Mouse (Mus musculus): ENCODE measurements at regions not wholly inside any gene's neighbourhood (a gene's known extent, or its start where the extent isn't known, plus 50 kb on each side); places are given as distances from the start of the nearest gene placed in this dataset.

DNA sequence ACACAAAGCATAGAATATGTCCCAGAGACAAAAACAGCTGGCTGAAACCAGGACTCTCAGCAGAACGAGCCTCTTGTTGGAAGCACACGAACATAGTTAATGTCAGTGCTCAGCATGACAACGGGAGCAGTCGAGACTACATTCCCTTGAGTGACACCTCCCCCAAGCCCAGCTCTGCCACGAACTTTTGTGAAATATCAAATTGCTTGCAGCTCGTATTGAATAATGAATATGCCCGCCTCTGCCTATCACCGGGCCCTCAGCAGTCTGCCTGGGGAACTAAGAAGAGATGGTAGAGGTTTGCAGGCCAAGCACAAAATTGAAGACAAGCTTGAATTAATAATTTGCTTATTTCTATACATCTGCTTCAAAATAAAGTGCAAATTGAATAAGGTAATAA is 177.2 kb upstream of the Hnrnpa3 start:
- in situ Hi-C loops (cut with MboI; ENCODE audit: low pct_unique_long_range_greater_than_20kb in 1 of 2, low sequenced_read_pairs in 2 of 2, unreplicated experiment in 1 of 2): no loop called here

DNA sequence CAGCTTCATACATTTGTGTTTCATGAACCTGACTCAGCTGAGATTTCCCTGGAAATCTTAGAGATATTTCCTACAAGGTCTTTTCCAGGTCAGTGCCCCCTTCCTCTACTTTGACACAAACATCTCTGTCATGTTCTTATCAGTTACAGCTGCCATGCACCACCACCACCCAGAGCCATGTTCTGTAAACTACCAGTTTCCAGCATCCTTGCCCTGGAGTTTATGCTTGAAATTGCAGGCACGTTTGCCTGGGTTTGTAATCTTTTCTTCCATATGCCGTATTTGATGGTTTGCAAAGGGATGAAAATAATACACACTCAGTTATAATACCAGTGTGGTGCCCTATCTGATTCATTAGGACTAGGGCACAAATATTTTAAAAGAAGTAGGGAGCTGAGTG is 176.6 kb upstream of the Hnrnpa3 start:
- in situ Hi-C loops (cut with MboI; ENCODE audit: low pct_unique_long_range_greater_than_20kb in 1 of 2, low sequenced_read_pairs in 2 of 2, unreplicated experiment in 1 of 2): no loop called here

- in situ Hi-C loops (cut with MboI; ENCODE audit: low pct_unique_long_range_greater_than_20kb in 1 of 2, low sequenced_read_pairs in 2 of 2, unreplicated experiment in 1 of 2): no loop called here
Measured at GRCm38 (mm10) chr2:75484951-75485350, 174.1 kb upstream of the Hnrnpa3 start.

GRCm38 (mm10) chr2:75491150-75491549 is 167.9 kb upstream of the Hnrnpa3 start:
- in situ Hi-C loops (cut with MboI; ENCODE audit: low pct_unique_long_range_greater_than_20kb in 1 of 2, low sequenced_read_pairs in 2 of 2, unreplicated experiment in 1 of 2): no loop called here

DNA sequence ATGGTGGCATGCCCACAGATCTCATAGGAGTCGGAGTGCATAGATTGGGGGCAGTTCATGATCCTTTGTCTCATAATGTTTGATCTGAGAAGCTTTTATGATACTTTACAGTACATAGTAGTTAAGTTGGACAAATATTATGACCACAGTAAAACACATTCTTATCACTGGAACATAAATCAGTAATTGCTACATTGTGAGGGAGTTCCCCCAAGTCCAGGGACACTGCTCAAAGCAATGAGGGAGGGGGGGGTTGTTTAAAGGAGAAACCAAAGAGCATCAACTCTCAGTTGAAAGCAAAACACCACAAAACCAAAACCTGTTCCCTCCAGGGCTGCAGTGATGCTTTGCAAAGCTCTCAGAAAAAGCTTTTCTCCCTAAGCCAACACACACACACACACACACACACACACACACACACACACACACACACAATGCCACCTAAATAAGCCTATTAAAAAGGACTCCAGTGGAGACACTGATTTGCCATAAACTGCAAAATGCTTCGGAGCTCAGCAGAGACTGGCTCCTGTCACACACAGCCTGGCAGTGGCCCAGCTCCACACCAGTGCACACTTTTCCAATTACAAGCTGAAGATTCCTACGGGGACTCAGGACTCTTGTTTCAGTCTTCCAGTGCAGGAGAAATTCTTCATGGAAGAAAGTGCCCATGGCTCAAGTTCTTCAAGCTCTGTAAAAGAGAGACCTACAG is 167.1 kb upstream of the Hnrnpa3 start:
- in situ Hi-C loops (cut with MboI; ENCODE audit: low pct_unique_long_range_greater_than_20kb in 1 of 2, low sequenced_read_pairs in 2 of 2, unreplicated experiment in 1 of 2): no loop called here

DNA sequence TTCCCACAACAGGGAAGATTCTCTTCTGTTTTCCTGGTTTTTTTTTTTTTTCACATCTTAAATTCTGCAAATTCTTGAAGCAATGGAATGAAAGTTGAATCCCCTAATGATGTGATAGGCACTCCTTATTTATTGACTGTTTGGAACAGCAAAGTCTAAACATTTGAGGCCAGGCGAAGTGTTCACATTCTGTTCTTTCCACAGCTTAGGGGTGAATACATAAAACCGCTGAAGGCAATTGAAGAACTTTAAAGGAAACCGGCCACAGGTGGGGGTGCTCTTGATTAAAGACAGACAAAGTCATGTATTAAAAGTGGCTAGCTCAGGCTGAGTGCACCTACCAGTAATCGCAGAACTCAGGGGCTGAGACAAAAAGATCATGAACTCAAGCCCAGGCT is 166.6 kb upstream of the Hnrnpa3 start:
- in situ Hi-C loops (cut with MboI; ENCODE audit: low pct_unique_long_range_greater_than_20kb in 1 of 2, low sequenced_read_pairs in 2 of 2, unreplicated experiment in 1 of 2): no loop called here

DNA sequence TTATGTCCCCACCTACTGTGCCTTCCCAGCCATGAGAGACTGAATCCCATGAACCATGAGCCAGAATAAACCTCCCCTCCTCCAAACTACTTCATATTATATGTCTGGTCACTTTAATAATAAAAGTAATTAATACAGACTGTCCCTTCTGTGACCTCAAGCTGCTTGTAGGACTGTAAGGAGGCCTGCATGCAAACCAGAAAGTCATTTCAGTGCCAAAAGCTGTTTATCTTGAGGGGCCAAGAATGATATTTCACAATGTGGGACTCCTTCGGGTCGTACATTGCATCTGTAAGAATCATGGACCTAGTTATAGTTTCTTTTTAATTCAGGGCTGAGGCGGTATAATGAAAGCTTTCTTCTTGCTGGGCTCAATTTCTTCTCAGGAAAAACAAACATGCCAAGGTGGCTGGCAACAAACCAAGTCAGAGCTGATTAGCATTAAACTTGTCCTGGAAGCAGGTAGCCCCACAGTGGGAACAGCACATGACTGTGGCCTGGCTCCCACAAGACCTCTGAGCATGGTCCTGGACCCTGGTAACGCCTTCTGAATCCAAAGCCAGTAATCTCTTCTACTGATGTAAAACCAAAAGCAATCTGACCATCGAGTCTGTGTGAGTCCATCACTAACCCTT is 162.3 kb upstream of the Hnrnpa3 start:
- in situ Hi-C loops (cut with MboI; ENCODE audit: low pct_unique_long_range_greater_than_20kb in 1 of 2, low sequenced_read_pairs in 2 of 2, unreplicated experiment in 1 of 2): no loop called here

GRCm38 (mm10) chr2:75510223-75510622 is 148.8 kb upstream of the Hnrnpa3 start:
- in situ Hi-C loops (cut with MboI; ENCODE audit: low pct_unique_long_range_greater_than_20kb in 1 of 2, low sequenced_read_pairs in 2 of 2, unreplicated experiment in 1 of 2): no loop called here

DNA sequence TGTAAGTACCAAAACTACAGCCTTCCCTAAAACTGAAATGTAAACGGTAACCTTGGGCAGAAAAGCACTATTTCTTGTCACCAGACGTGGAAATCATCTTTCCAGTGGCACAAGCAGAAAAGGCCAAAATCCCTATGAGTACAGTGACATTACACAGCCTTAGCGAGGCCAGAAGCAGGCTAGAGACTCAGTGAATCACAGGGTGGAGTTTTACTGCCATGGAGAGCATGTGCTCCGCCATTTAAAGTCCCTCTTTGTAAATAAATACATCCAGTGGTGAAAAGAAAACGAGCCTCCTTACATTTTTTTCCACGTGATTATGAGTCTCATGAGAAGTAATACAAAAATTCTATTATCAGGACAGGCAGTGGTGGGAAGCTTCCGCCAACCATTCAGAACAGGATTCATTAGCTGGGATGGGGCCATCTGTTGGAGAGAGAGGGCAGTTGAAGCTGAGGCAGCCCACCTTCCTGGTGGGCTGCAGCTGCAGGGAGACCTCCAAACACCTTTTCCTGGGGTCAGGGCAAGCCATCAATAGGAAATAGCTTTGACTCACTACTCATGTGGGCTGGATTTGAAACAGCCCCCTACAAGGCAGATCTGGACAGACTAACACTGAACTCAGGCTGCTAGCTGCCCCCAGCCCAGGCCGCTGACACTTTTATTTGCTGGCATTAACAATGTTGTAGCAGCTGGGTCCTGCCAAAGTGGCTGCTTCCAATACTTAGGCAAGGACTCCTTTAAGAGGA is 146.5 kb upstream of the Hnrnpa3 start:
- in situ Hi-C loops (cut with MboI; ENCODE audit: low pct_unique_long_range_greater_than_20kb in 1 of 2, low sequenced_read_pairs in 2 of 2, unreplicated experiment in 1 of 2): no loop called here

DNA sequence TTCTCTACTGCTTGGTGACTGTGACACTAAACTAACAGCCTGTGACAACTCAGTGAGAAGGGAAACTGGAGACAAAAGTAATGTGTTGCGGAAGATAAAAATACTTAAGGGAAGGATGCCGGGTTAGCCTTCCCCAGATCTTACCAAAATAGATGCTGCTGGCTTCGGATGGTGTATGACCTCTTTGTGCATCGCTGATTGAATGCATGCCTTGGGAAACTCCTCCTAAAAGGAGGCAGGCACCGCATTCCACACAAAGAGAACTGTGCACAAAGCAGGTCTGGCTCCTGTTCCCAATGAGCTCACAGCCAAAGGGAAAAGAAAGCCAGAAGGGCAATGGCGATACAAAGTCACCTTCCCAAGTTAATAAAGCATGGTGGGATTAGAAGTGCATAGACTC is 144.9 kb upstream of the Hnrnpa3 start:
- in situ Hi-C loops (cut with MboI; ENCODE audit: low pct_unique_long_range_greater_than_20kb in 1 of 2, low sequenced_read_pairs in 2 of 2, unreplicated experiment in 1 of 2): no loop called here

DNA sequence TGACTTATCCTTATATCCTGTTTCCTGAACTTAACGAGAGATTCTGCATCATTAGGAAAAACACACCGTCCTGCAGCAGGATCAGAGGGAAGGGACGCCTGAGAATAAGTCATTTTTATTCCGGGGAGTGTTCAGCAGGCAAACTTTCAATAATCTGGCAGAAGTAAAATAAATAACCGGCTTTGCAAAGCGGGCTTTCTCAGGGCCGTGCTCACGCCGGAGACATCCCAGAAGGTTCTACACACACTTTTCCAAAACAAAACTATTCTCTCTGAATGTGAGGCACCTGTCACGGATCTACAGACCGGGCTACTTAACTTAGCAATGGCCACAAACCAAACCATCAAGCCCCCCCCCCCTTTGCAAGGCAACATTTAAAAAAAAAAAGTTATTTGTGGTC is 142.8 kb upstream of the Hnrnpa3 start:
- in situ Hi-C loops (cut with MboI; ENCODE audit: low pct_unique_long_range_greater_than_20kb in 1 of 2, low sequenced_read_pairs in 2 of 2, unreplicated experiment in 1 of 2): no loop called here

DNA sequence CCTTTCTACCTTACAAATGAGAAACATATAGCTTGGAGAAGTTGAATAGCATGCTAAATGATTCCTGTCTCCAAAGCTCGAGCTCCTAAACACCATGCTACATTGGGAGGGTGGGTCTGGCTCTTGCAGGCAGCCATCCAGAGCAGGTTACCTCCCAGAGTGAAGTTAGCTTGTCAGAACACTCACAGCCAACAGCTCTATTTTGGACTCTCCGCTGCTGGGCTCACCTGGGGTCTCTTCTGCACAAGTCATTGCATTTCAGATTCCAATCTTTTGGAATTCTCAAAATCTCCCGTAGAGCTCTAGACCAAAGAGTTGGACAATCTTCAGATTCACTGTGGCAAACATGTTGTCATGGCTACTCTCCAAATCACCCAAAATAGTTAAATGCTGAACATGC is 142.0 kb upstream of the Hnrnpa3 start:
- in situ Hi-C loops (cut with MboI; ENCODE audit: low pct_unique_long_range_greater_than_20kb in 1 of 2, low sequenced_read_pairs in 2 of 2, unreplicated experiment in 1 of 2): no loop called here

GRCm38 (mm10) chr2:75518607-75519006 is 140.5 kb upstream of the Hnrnpa3 start:
- in situ Hi-C loops (cut with MboI; ENCODE audit: low pct_unique_long_range_greater_than_20kb in 1 of 2, low sequenced_read_pairs in 2 of 2, unreplicated experiment in 1 of 2): no loop called here

- in situ Hi-C loops (cut with MboI; ENCODE audit: low pct_unique_long_range_greater_than_20kb in 1 of 2, low sequenced_read_pairs in 2 of 2, unreplicated experiment in 1 of 2): no loop called here
Measured at GRCm38 (mm10) chr2:75525562-75525961, 133.5 kb upstream of the Hnrnpa3 start.

- in situ Hi-C loops (cut with MboI; ENCODE audit: low pct_unique_long_range_greater_than_20kb in 1 of 2, low sequenced_read_pairs in 2 of 2, unreplicated experiment in 1 of 2): no loop called here
Measured at GRCm38 (mm10) chr2:75528706-75529105, 130.4 kb upstream of the Hnrnpa3 start.

- in situ Hi-C loops (cut with MboI; ENCODE audit: low pct_unique_long_range_greater_than_20kb in 1 of 2, low sequenced_read_pairs in 2 of 2, unreplicated experiment in 1 of 2): no loop called here
Measured at GRCm38 (mm10) chr2:75538114-75538513, 120.9 kb upstream of the Hnrnpa3 start.

DNA sequence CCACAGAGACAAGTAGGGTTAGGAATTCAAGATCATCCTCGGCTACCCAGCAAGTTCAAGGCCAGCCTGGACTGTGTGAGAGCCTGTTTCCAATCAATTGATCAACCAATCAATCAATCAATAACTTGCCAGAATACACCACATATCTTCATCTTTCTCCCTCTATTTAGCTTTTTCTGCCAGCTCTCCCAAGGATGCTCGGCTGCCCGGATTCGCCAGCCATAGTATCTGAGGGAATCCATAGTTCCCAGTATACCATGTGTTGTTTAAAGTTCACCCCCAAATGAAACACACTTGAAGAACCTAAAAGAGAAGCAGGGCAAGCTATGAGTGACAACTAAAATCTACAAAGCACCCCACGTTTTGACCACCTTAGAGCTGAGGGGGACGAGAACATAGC is 119.3 kb upstream of the Hnrnpa3 start:
- in situ Hi-C loops (cut with MboI; ENCODE audit: low pct_unique_long_range_greater_than_20kb in 1 of 2, low sequenced_read_pairs in 2 of 2, unreplicated experiment in 1 of 2): no loop called here

DNA sequence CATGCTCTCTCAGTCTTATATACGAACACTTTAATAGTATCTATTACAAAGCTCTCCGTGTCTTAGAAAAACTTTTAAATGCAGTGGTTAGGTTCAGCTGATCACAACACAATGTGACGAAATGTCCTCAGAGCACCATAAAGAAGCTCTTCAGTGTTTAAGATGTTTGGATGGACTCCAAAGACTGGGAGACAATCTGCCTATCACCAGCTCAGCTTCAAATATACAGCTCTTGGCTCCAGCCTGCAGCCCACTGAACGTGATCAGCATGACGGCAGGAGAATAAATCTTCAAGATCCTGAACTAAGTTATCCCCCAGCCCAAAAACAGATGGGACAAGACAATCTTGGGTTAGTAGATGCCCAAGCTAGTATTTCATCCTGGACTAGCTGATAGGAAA is 116.7 kb upstream of the Hnrnpa3 start:
- in situ Hi-C loops (cut with MboI; ENCODE audit: low pct_unique_long_range_greater_than_20kb in 1 of 2, low sequenced_read_pairs in 2 of 2, unreplicated experiment in 1 of 2): no loop called here

DNA sequence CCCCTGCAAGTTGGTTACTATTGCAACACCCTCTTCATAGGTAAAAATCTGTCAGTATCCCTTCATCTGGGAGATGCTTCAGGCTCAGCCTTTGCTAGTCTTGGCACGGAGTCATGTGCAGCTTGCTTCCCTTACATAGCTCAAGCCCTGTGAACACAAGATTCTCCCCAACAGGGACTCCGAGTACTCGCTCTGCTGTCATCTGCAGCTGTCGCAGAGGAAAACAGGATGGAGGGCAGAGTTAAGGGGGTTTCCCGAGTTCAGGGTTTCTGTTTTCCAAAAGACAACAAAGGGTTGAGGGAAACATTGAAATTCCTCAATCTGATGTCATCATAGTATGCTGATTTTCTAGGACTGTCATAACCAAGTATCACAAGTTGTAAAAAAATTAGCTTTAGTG is 116.3 kb upstream of the Hnrnpa3 start:
- in situ Hi-C loops (cut with MboI; ENCODE audit: low pct_unique_long_range_greater_than_20kb in 1 of 2, low sequenced_read_pairs in 2 of 2, unreplicated experiment in 1 of 2): no loop called here

- in situ Hi-C loops (cut with MboI; ENCODE audit: low pct_unique_long_range_greater_than_20kb in 1 of 2, low sequenced_read_pairs in 2 of 2, unreplicated experiment in 1 of 2): no loop called here
Measured at GRCm38 (mm10) chr2:75545971-75546370, 113.1 kb upstream of the Hnrnpa3 start.
